Mouse (Mus musculus) kidney, adult 11 months (tissue): Measurements from ENCODE around the gene Lpin2.

Source experiments
- DNase-seq: peaks from one replicate; pipeline ENCODE4 v3.0.0; 2022

Lpin2 gene

DNA sequence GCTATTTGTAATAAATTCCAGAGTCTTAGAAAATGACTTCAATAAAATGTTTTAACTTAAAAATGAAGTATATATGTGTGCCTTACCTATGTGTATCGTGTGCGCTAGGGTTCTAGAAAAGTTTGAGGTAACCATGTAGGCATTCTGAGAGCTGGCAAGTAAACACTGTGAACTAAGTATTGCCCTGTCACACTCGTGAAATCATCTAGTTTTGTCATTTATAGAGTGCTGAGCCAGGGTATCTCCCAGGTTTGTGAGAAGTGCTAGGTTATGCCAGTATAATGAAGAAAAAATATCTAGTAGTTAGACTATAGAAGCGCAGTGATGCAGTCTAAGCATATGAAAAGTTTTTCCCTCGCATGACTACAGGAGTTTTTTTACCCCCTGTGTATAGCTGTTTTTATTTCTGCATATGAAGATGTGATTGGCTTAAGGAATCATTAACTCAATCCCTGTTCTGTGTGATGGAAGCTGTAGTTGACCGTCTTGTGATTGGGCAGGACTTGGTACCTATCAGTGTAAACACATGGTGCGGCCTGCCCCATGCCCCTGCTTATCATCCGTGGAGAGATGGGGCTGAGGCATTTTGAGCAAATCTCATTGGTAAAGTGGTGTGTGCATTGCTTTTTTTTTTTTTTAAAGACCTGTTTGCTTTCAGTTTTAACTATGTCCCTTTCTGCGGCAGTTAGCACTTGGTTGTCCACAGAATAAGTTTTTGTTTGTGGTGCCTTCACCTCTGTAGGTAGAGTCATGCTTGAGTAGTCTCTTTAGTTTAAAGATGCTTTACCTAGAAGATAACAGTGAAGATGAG is 21.8 kb downstream of the Lpin2 start:
- no peak for DNase-seq

DNA sequence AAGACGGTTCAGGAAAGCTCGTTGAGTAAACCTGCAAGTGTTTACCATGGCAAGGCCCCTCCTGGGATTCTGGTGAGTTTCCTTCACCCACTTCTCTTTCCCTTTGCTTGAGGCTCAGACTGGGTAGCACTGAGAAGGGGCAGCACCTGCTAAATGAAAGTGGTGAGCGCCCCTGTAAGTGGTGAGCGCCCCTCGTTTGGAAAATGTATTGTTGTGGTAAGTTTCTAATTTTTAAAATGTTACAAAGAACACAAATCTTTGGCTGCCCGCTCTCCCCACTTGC is 22.4 kb downstream of the Lpin2 start:
- DNase-seq = no peak

GRCm38 (mm10) chr17:71206136-71206893 is 24.0 kb downstream of the Lpin2 start:
- DNase-seq = no peak

DNA sequence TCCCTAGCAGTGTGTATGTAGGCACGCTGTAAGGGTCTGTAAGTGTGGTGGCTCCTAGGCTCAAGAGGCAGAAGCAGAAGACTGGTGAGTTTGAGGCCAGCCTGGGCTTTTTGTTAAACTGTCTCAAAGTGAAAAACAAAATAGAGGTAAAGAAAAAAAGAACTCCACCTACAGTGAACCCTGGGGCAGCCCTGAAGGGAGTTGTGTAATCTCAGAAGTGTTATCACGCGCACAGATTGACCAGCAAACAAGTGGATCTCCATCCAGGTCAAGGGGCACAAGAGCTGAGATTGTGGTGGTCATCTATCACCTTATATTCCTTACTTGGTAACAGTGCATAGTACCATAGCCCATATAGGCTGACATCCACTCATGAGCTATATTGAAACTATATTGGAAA is 24.9 kb downstream of the Lpin2 start:
- no peak for DNase-seq

- no peak for DNase-seq
These were observed 26.0 kb downstream of the Lpin2 start for GRCm38 (mm10) chr17:71208376-71208775.

DNA sequence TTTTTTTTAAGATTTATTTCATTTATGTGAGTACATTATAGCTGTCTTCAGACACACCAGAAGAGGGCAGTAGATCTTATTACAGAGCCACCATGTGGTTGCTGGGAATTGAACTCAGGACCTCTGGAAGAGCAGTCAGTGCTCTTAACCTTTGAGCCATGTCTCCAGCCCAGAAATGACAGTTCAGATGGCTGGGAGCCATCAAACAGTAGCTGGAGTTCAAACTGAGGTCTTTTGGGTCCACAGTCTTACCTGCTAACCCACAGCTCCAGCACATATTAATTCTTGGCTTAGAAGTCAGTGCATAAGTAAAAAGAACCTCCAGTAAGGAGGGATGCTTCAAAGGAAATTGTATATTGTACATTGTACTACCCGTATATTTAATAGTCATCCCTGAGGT is 26.6 kb downstream of the Lpin2 start:
- no peak for DNase-seq

- DNase-seq = no peak
These were observed 27.6 kb downstream of the Lpin2 start for GRCm38 (mm10) chr17:71209936-71210335.

DNA sequence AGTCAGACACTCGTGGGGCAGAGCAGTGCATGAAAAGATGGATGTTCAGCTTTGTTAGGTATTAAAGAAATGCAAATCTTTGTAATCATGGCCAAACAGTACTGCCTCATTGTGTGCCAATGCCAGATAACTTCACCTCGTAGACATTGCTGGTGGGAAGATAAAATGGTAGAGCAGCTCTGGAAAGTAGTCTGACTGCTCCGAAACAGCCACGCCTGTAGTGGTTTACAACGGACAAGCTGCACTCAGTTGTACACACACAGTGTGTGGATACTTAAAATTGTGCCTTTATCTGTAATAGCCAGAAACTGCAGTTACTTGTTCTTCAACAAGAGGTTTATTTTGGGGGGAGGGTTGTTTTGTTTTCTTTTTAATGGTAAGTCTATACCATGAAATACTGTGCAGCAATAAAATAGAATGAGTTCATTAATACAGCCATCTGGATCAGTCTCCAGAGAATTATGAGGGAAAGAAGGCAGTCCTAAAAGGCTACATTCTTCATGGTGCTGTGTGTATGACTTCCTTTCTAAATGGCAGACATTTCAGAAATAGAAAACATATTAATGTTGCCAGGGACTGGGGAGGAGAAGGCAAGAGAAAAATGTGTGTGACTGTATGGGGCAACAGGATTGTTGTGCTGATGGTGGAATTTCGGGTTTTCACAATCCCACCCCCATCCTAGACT is 29.7 kb downstream of the Lpin2 start:
- DNase-seq = no peak

GRCm38 (mm10) chr17:71213666-71214065 is 31.3 kb downstream of the Lpin2 start:
- DNase-seq = no peak

DNA sequence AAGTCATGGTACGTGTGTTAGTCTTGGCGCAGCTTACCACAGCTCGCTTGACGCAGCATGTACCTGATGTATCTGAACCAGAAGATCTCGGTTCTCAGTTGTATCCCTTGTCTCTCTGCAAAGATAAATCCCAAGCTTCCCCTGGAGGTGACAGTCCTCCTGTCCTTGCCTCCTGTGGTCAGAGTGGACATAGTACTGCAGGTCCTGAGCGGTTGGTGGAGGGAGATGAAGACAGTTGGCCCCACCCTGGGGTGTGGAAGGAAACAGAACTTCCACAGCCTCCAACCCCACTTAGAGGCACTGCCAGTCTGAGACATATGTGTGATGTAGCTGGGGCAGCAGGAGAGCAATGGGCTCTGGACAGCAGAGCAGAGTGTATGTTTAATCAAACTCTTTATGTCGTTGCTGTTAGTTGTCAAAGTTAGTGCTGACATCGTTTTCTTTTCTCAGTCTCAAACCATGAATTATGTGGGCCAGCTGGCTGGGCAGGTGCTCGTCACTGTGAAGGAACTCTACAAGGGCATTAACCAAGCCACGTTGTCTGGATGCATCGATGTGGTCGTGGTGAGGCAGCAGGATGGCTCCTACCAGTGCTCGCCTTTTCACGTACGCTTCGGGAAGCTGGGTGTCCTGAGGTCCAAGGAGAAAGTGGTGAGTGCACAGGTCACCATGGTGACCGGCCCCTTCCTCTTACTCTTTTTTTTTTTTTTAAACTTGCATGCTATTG is 32.3 kb downstream of the Lpin2 start:
- DNase-seq = no peak

GRCm38 (mm10) chr17:71215241-71215839 is 33.0 kb downstream of the Lpin2 start:
- DNase-seq = no peak

GRCm38 (mm10) chr17:71216263-71216662 is 33.9 kb downstream of the Lpin2 start:
- no peak for DNase-seq

GRCm38 (mm10) chr17:71217111-71217685 is 34.8 kb downstream of the Lpin2 start:
- DNase-seq = peak; percentile 60

DNA sequence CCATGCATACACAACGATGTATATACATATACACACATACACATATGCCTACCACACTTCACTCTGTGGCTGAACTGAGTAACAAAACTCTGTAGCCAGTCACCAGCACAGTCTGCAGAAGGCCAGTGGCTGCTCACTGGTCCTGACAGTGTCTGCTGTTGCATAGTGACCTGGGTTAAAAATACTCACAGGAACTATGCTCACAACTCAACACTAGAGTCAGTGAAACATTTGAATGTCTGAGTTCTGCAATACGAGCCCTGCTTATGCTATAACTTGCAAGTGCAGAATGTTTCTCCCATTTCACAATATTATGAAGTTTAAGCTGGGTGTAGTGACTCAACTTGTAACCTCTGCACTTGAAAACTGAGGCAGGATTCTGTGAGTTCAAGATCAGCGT is 39.0 kb downstream of the Lpin2 start:
- no peak for DNase-seq

DNA sequence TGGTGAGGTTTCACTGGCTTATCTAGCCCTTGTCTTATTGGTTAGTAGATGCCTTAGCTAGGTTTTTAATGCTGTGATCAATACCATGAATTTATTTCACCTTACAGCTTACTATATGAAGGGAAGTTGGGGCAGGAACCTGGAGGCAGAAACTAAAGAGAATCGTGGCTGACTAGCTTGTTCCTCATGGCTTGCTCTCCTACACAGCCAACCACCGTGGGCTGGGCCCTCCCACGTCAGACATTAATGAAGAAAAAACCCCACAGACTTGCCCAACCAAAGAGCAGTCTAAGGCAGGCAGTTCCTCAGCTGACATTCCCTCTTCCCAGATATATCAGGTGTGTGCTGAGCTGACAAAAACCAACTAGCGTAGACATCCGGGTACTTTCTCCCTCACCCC is 41.3 kb downstream of the Lpin2 start:
- DNase-seq = no peak

DNA sequence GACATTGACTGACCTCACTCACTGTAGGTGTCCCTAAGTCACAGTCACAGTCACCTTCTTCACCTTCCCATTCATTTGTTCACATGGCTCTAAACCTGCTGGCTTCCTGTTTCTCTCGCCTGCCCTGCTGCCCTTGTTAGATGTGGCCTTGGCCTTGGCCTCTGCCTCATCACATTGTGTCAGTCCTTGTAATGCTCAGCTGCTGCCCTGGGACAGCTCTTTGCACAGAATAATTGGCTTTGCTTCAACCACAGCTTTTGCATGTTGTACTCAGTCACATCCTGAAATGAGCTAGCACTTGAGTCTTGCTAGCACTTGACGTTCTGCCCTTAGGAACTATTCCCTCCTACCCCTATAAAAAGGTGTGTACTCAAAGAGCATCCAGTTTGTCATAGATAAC is 42.2 kb downstream of the Lpin2 start:
- DNase-seq = no peak

- DNase-seq = no peak
These were observed 42.7 kb downstream of the Lpin2 start for GRCm38 (mm10) chr17:71225091-71225490.

- no peak for DNase-seq
These were observed 45.0 kb downstream of the Lpin2 start for GRCm38 (mm10) chr17:71227128-71227895.

DNA sequence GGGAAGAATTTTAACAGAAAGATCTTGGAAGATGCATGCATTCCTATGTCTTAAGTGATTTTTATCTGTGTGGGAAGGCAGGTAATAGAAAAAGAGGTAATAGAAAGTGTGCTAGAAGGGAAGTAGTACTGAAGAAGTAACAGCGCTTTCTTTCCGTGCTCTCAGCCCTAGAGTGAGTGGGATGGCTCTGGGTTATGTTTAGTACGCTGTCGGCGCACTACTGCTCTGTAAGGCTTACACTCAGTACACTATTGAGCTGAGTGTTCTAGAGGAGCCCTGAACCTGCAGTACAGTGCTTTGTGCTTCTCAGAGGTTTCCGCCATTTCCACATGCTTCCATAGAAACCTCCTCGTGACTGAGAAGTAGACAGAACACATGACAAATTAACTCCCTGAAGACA is 46.3 kb downstream of the Lpin2 start:
- DNase-seq = no peak

- no peak for DNase-seq
These were observed 47.8 kb downstream of the Lpin2 start for GRCm38 (mm10) chr17:71230108-71230709.

GRCm38 (mm10) chr17:71231998-71232397 is 49.6 kb downstream of the Lpin2 start:
- no peak for DNase-seq
